Mouse (Mus musculus) G1E (cell line): Measurements from ENCODE around the gene Trim45. TPM values are rescaled to one million over a fixed set of nuclear protein-coding genes. Genes with fewer than 3 reads are reported as not detected.

Experiments
- ATAC-seq: 2 replicates; pipeline ENCODE4 v1.8.0; 2016; ENCODE audit warnings: mild to moderate bottlenecking; ENCODE audit not compliant: insufficient number of reproducible peaks, poor library complexity, low FRiP score, severe bottlenecking; ENCODE audit errors: extremely low read depth
- DNase-seq: peaks from one replicate; pipeline ENCODE4 v3.0.0; 2012; ENCODE audit warnings: low spot score
- H3K27me3 ChIP-seq: 2 replicates; pipeline ENCODE4 v1.6.1; 2012; ENCODE audit warnings: mild to moderate bottlenecking, low read length, inconsistent platforms; ENCODE audit not compliant: insufficient read depth
- H3K36me3 ChIP-seq: replicated peaks from 2 replicates; pipeline ENCODE3; 2012; ENCODE audit warnings: mild to moderate bottlenecking, inconsistent platforms
- H3K4me1 ChIP-seq: 2 replicates; pipeline ENCODE4 v1.6.1; 2012; ENCODE audit warnings: low read depth, low read length, inconsistent platforms, mixed read lengths; ENCODE audit not compliant: insufficient read depth
- H3K4me3 ChIP-seq: 2 replicates; pipeline ENCODE4 v1.5.1; 2012; ENCODE audit warnings: low read depth, mild to moderate bottlenecking, inconsistent platforms, low read length, moderate library complexity, mixed read lengths
- H3K9me3 ChIP-seq: replicated peaks from 2 replicates; pipeline ENCODE4 v1.6.1; 2012; ENCODE audit warnings: inconsistent platforms
- CTCF ChIP-seq: IDR thresholded peaks from 2 replicates; pipeline ENCODE4 v1.5.1; 2012; ENCODE audit warnings: low read depth, low read length, inconsistent platforms, mixed read lengths
- GATA1 ChIP-seq: IDR thresholded peaks from 2 replicates; pipeline ENCODE4 v1.6.1; 2012; ENCODE audit warnings: borderline replicate concordance, low read length, inconsistent platforms, mixed read lengths
- GATA2 ChIP-seq: IDR thresholded peaks from 2 replicates; pipeline ENCODE4 v1.6.1; 2012; ENCODE audit warnings: low read depth, low read length, inconsistent platforms, borderline replicate concordance
- POLR2AphosphoS5 ChIP-seq: IDR thresholded peaks from 2 replicates; pipeline ENCODE4 v1.6.1; 2012; ENCODE audit warnings: low read depth, low read length, inconsistent platforms; ENCODE audit not compliant: insufficient replicate concordance
- TAL1 ChIP-seq: conservative IDR thresholded peaks from 2 replicates; pipeline ENCODE4 v1.6.1; 2012; ENCODE audit warnings: low read depth, low read length, inconsistent platforms, mixed read lengths
- polyA plus RNA-seq: library from polyadenylated mRNA; stranded (reverse); fragments of >175 nt; gene quantifications from 2 replicates; pipeline ENCODE4 v1.2.3, GENCODE M21; 2012
- total RNA-seq, 2 experiments: library from RNA; stranded (forward) in 1 of 2; stranded (reverse) in 1 of 2; fragments of 200-1000 nt in 1 of 2; fragments of >200 nt in 1 of 2; fragmentation: Nextera tagmentation in 1 of 2; gene quantifications; 2 replicates each; pipeline ENCODE4 v1.2.3; 2014 to 2017

The Trim45 gene
- total and polyA plus RNA-seq, 3 experiments: 0.67 to 3.0 (median 1.1) TPM

DNA sequence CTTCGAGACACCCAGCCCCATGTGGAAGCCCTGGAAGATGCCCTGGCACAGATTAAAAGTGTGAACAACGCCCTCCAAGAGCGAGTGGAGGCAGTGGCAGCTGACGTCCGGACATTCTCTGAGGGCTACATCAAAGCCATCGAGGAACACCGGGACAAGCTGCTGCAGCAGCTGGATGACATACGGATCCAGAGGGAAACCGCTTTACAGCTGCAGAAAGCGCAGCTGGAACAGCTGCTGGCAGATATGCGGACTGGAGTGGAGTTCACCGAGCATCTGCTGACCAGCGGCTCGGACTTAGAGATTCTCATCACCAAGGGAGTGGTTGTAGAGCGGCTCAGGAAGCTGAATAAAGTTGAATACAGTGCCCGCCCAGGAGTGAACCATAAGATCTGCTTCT is 3.2 kb downstream of the Trim45 start:
- Histone ChIP-seq H3K4me1 (peaks cover 32% of the 10 kb centered on the region), H3K9me3 (no peaks in the 10 kb centered on the region), H3K4me3 (no peak overlapping the region), H3K27me3 (peaks cover 5% of the 10 kb centered on the region), H3K36me3 (peaks cover 6% of the 10 kb centered on the region)
- ATAC-seq (no peak), DNase-seq (no peak)
- TF ChIP-seq GATA2: no peak
- TF ChIP-seq GATA1: no peak
- no peak for TF ChIP-seq POLR2AphosphoS5
- TF ChIP-seq CTCF: no peak
- TF ChIP-seq TAL1: no peak

DNA sequence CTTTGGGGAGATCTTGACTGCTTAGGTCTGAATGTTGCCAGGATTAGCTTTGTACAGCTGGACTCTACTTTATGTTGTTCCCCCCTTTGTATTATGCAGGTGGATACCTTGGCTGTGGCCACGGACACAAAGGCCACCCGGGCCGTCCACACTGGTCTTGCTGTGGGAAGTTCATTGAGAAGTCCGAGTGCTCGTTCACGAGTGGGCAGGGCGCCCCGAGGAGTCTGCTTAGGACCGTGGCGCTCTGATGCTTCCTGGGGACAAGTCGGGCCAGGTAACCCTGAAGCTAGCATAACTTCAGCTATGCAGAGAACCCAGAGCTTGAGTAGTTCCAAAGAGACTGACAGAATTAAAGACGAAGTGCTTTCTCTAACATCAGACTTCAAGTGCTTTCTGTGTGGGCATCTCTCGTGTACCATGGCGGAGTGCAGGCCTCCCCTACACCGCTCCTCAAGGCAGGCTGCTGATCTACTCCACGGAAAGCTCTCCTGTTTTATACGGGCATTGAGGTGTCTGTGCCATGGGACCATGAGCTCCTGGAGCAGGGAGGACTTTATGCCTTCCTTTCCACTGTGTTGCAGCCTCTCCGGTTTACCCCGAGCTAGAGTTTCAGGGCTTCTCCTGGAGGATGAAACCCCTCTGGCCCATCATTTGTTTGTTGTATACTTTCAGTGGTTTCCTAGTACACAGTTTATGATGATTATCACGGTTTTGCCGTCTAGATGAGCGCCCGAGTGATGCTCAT is 9.5 kb downstream of the Trim45 start:
- peaks cover 8% of the 10 kb centered on the region for H3K4me1 ChIP-seq
- DNase-seq: no peak
- TF ChIP-seq GATA2 (no peak), GATA1 (no peak), POLR2AphosphoS5 (no peak), TAL1 (no peak), CTCF (no peak)
- H3K27me3 ChIP-seq: no peaks in the 10 kb centered on the region
- no peak overlapping the region for H3K4me3 ChIP-seq
- no peaks in the 10 kb centered on the region for H3K9me3 ChIP-seq
- peaks cover 38% of the 10 kb centered on the region for H3K36me3 ChIP-seq
- no peak for ATAC-seq

DNA sequence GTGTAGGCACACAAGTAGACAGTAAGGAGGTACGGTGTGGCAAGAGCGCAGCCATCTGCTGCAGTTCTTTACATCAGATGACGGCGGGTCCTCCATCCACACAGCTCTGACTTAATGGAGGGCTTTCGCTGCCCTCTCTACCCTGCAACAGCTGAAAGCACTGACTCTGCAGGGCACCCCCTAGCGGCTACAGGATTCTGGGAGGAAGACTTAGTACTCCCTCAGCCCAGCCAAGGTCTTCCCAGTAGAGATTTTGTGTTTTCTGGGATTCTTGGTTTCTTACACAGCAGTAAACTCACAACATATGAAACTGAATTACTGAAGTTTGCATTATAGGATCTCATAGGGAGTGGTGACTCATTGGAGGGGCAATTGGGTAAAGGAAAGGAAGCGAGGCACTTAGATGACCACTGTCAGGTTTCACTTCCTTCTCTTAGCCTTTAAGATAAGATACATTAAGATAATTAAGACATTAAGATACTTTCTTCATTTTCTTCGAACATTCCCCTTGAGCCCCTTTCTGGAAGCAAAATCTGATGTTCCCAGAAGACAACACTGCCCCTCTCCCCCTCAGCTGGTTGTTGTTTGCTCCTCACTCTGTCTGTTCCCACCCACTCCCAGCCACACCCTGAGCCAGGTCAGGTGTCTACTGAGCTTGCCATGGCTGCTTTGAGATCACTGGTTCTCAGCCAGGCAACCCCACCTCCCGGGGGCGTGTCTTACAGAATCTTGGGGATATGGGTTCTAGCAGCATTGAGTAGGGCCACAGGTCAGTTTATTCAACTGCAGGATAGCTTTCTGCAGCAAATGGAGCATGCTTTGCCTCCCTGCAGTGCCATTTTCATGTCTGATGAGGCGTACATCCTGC is 10.3 kb downstream of the Trim45 start:
- peaks cover 8% of the 10 kb centered on the region for H3K4me1 ChIP-seq
- ATAC-seq (peak; percentile 41; the same call in 1 of the 2 replicates), DNase-seq (no peak)
- H3K27me3 ChIP-seq: no peaks in the 10 kb centered on the region
- H3K36me3 ChIP-seq: peaks cover 46% of the 10 kb centered on the region
- no peak overlapping the region for H3K4me3 ChIP-seq
- no peaks in the 10 kb centered on the region for H3K9me3 ChIP-seq
- TF ChIP-seq CTCF (no peak), GATA1 (no peak), TAL1 (no peak), GATA2 (no peak)

DNA sequence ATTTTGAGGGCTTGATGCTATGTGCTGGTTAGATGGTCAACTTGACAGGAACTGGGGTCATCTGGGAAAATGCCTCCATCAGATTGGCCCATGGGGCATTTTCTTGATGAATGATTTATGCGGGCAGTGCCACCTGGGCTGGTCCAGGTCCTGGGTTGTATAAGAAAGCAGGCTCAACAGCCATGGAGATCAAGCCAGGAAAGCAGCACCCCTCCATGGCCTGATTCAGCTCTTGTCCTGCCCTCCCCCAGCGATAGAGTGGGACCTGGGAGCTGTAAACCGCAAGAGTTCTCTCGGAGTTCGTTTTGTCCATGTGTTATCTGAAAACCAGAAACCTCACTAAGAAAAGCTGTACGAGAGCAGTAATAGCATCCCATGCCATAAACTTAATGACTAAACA is 13.5 kb downstream of the Trim45 start:
- peaks cover 8% of the 10 kb centered on the region for H3K4me1 ChIP-seq
- ATAC-seq: no peak
- no peak for DNase-seq
- H3K36me3 ChIP-seq: peaks cover 71% of the 10 kb centered on the region
- H3K4me3 ChIP-seq: no peak overlapping the region
- H3K27me3 ChIP-seq: no peaks in the 10 kb centered on the region
- TF ChIP-seq POLR2AphosphoS5 (no peak), GATA2 (no peak), GATA1 (no peak), TAL1 (no peak), CTCF (no peak)
- H3K9me3 ChIP-seq: no peaks in the 10 kb centered on the region

DNA sequence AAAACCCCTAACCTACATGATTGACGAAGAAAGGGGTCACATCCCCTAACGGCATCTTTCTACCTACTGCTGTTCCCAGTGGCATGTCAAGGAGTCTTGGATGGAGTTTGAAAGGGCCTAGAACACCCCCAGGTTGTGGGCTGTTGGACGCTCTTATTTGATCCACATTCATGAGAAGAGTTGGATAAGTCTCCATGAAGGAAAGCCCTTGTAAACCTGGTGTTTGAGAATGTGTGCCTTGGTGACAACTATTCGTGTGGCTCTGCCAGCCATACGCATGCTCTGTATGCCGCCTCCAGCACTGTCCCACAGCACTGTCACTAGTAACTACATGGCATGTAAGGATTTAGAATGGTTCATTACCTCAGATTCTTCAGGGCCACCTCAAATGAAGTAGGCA is 14.2 kb downstream of the Trim45 start:
- Histone ChIP-seq H3K27me3 (no peaks in the 10 kb centered on the region), H3K4me1 (peaks cover 8% of the 10 kb centered on the region), H3K9me3 (no peaks in the 10 kb centered on the region), H3K36me3 (peaks cover 78% of the 10 kb centered on the region), H3K4me3 (no peak overlapping the region)
- DNase-seq: no peak
- TF ChIP-seq GATA1 (no peak), GATA2 (no peak), CTCF (no peak), POLR2AphosphoS5 (no peak), TAL1 (no peak)
- ATAC-seq: no peak

DNA sequence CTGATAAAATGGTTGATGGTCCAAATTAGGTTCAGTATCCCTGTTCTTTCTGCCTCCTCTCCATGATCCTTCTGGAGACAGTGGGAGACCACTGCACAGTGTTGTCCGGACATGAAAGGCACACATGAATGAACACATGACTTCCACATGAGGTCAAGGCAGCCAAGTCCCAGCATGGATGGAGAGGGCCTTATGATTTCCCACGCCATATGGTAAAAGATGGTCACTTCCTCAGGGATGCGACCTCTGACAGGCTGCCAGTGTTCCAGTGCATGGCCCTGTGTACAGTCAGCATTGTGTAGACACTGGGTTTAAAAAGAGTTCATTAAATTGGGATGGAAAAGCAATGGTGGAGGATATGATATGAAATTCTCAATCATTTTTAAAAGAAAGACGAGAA is 16.2 kb downstream of the Trim45 start:
- Histone ChIP-seq H3K4me3 (no peak overlapping the region), H3K4me1 (no peaks in the 10 kb centered on the region), H3K36me3 (peaks cover 88% of the 10 kb centered on the region), H3K9me3 (no peaks in the 10 kb centered on the region), H3K27me3 (no peaks in the 10 kb centered on the region)
- DNase-seq (no peak), ATAC-seq (no peak)
- TF ChIP-seq GATA2 (no peak), POLR2AphosphoS5 (no peak), CTCF (no peak), TAL1 (no peak)
